25 mouse cellular contexts compared by ENCODE assay signal in the genomic region with DNA sequence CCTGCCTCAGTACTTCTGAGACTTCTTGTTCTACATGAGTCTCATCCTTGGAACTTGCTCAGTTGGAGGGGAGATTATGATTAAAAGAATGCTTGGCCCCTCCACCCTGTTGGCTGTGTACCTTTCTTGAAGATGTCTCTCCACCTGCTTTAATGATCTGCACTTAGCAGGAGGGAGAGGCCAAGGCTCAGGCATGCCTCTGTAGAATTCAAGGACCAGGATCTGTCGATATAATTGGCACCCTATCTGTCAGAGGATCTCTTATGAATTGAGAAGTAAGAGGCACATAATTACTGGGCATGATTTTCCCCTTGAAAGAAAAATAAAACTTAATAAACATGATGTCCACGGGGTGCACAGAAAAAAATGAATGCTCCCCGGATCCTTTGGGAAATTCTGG.
"Had no signal": no experiment of that assay in that cellular context is flagged by ENCODE, and none has a peak within 500 bp of the region (broad histone marks: within the 10 kb centered on the region; RNA-seq: fewer than 3 reads in every experiment).

No protein-coding gene starts in this region.

- H3K27ac ChIP-seq: gastrocnemius, adult 2 months; heart, embryonic 10.5 days; hindbrain, embryonic 10.5 days; hindbrain, embryonic 13.5 days; intestine, embryonic 15.5 days; limb, embryonic 13.5 days; limb, embryonic 15.5 days; liver, embryonic 12.5 days had no signal

- H3K27me3 ChIP-seq: heart, embryonic 12.5 days; hindbrain, embryonic 13.5 days; intestine, embryonic 15.5 days; limb, embryonic 13.5 days; limb, embryonic 15.5 days; liver, embryonic 12.5 days had no signal

- DNase-seq: gastrocnemius, adult 2 months; gastrocnemius, postnatal 10 days; gastrocnemius, postnatal 25 days; heart, adult 18-20 months; heart, postnatal 10 days; heart, postnatal 4 days; kidney, adult 18-20 months; kidney, adult 8-10 months; kidney, postnatal 10 days; kidney, postnatal 25 days; kidney, postnatal 4 days; layer of hippocampus, adult 9-11 months; layer of hippocampus, postnatal 36 days; left cerebral cortex, postnatal 4 days had no signal

- ATAC-seq: hindbrain, embryonic 16.5 days; inflammation-experienced regulatory T-cells, adult 6 months; intestine, embryonic 15.5 days; intestine, postnatal 0 days; liver, embryonic 12.5 days had no signal

- H3K4me3 ChIP-seq: gastrocnemius, adult 2 months; heart, embryonic 10.5 days; heart, embryonic 12.5 days; hindbrain, embryonic 10.5 days; hindbrain, embryonic 13.5 days; intestine, embryonic 15.5 days; limb, embryonic 13.5 days; limb, embryonic 15.5 days; liver, embryonic 12.5 days had no signal

- H3K4me1 ChIP-seq: heart, embryonic 10.5 days; heart, embryonic 12.5 days; hindbrain, embryonic 13.5 days; intestine, embryonic 15.5 days; limb, embryonic 13.5 days; limb, embryonic 15.5 days; liver, embryonic 12.5 days had no signal

- H3K9ac ChIP-seq: heart, embryonic 12.5 days; hindbrain, embryonic 13.5 days; intestine, embryonic 15.5 days; limb, embryonic 13.5 days; limb, embryonic 15.5 days; liver, embryonic 12.5 days had no signal

- H3K9me3 ChIP-seq: heart, embryonic 10.5 days; heart, embryonic 12.5 days; hindbrain, embryonic 10.5 days; hindbrain, embryonic 13.5 days; intestine, embryonic 15.5 days; limb, embryonic 13.5 days; limb, embryonic 15.5 days; liver, embryonic 12.5 days had no signal

- H3K36me3 ChIP-seq: heart, embryonic 10.5 days; heart, embryonic 12.5 days; hindbrain, embryonic 10.5 days; hindbrain, embryonic 13.5 days; intestine, embryonic 15.5 days; limb, embryonic 13.5 days; limb, embryonic 15.5 days; liver, embryonic 12.5 days had no signal

- H3K4me2 ChIP-seq: heart, embryonic 12.5 days; hindbrain, embryonic 13.5 days; intestine, embryonic 15.5 days; limb, embryonic 13.5 days; limb, embryonic 15.5 days; liver, embryonic 12.5 days had no signal
